Mouse (Mus musculus) gastrocnemius, postnatal 36 days (tissue): ENCODE measurements around the gene Dr1. TPM values are rescaled to one million over a fixed set of nuclear protein-coding genes. Genes with fewer than 3 reads are reported as not detected.
A peak's percentile ranks its signal among the peaks of the same experiment; 100 is the strongest.
"Not testable (repeated sequence)": the region's sequence is repeated elsewhere in the genome, so short reads cannot be mapped to it uniquely, and the experiment has no call there.

Source experiments
- DNase-seq, 2 experiments: peaks; one replicate each; pipeline ENCODE4 v3.0.0; 2022
- intact Hi-C: fragments of 180-260 bp; cut with DNase I; formaldehyde crosslinking; loops from one replicate; pipeline ENCODE4 v1.15.1; 2025
- long read RNA-seq, 2 experiments: library from polyadenylated mRNA; stranded (forward); transcript quantifications; one replicate each; pipeline ENCODE4 v2.0.0; 2021
- total RNA-seq, 2 experiments: library from RNA; stranded (reverse); gene quantifications; 2 replicates each; pipeline ENCODE4 v1.2.3; 2021

The Dr1 gene
- 10 to 100 TPM; 13.6 to 13.9 TPM for total RNA-seq
- long read RNA-seq, experiment 1, transcript Dr1-201 (3 exons, 3,085 nt), result major isoform, 13 of 15 reads
- long read RNA-seq, experiment 1, partial matches to known transcripts, result 2 of 15 reads
- long read RNA-seq, experiment 1, other reads (novel, unspliced or antisense), result 0 of 15 reads
- long read RNA-seq, experiment 2, transcript Dr1-201 (3 exons, 3,085 nt), result major isoform, 7 of 9 reads
- long read RNA-seq, experiment 2, partial matches to known transcripts, result 0 of 9 reads
- long read RNA-seq, experiment 2, other reads (novel, unspliced or antisense), result 2 of 9 reads

DNA sequence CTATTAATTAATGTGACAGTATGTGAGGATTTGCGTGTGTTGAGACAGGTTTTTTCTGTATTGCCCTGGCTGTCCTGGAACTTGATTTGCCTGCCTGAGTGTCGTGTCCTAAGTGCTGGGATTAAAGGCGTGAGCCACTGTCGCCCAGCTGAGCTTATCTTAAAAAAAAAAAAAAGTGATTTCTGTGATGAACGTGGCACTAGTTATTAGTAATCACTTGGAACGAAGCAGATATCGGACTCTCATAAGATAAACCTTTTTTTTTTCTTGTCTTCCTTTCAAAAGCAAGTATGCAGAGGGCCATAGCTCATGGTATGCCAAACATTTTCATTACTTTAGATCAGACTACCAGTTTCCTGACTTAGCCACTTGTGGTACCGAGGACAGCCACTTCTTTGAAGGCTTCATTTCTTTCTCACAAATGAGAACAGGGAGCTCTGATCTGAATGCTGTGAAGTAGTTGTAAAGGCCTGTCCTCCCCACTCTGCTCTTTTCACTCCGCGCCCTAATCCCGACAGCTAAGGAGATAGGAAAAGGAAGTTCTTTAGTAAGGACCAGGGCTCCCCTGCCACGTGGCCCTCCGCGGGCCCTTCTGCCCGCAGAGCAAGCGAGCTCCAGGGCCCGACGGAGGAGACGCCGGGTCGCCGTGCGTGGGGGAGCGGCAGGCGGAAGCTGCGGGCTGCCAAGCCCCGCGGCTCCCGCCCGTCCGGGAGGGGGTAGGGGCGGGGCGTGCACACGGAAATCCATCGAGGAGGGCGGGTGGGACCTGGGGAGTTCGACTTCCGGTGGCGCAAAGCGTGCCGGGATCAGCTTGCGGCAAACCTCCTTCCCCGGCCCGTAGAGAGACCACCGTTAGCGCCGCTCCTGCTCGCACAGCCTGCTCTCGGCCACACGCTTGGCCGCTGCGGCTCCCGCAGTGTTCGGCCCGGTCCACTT, at the start of gene Dr1:
TSS of gene Dr1 (plus strand) at position 771 of the 936 bp plus-strand sequence.
- peak; percentile 73 to 86 for DNase-seq
- intact Hi-C loops, result loop anchor here (2.0 to 5.0 kb wide), 3 partner anchors 44 to 164 kb away; partner anchors contain the start of genes Atp5k, Ccdc18, Pigg and Tmed5

DNA sequence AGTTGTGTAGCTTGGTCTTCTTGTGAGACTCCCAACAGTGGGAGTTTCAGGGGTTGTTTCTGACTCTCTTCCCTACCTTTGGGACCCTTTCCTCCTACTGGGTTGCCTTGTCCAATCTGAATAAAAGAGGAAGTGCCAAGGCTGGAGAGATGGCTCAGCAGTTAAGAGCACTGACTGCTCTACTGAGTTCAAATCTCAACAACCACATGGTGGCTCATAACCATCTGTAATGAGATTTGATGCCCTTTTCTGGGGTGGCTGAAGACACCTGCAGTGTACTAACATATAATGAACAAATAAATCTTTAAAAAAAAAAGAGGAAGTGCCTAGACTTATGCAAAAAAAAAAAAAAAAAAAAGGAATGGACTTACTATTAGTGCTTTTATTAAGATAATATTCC, 44.6 kb upstream of the Dr1 start:
- intact Hi-C loops, result no loop called here

DNA sequence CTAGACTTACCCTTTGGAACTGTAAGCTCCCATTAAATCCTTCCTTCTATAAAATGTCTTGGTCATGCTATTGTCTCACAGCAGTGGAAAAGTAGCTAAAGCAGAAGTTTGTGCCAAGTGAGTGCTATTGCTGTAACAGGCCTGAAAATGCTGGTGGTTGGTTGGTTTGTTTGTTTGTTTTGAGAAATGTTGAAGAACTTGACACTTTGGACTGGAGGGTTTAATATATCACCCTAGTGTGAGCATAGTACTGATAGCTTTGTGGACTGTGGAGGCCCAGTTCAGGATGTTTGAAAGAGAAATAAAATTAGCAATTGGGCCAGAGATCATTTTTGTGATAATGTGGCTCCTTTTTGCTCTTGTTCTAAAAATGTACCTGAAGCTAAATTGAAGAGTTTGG, 42.5 kb upstream of the Dr1 start:
- DNase-seq, result no peak
- intact Hi-C loops, result no loop called here

More for the DNA sequence above, 44.6 kb upstream of the Dr1 start:
- DNase-seq, result no peak

DNA sequence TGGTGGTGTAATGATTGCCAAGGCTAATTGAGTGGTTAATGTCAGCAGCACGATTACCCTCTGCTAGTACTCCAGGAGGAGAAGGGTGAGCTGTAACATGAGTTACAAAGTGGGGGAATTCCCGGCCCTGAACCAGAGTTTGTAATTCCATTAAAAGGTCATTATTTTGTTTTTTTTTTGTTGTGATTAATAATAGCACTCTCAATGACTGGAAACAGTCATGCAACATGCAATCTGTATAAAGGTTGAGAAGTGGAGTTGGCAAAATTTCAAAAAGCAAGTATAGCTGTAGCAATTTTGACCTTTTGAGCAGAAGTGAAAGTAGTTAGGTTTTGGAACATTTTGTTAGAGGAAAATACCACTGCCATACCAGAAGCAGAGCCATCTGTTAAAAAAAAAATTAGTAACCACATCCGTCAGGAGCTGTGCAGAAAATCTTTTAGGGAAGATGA, 22.4 kb upstream of the Dr1 start:
- intact Hi-C loops, result no loop called here
- no peak for DNase-seq

DNA sequence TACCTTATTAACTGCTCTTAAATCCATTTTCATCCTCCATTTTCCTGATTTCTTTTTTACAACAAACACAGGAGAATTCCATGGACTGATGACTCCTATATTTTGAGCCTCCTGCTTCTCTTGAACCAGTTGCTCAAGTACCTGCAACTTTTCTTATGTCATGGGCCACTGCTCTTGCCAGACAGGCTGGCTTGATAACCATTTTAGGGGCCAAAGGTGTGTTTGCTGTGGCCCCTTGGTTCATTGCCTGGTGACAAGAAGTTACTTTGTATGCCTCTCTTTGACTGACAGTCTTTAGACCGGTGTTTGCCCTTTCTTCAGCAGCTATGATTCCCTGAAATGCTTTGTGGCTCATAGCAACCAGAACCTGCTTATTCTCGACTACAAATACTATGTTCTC, 18.7 kb upstream of the Dr1 start:
- intact Hi-C loops, result no loop called here
- no peak for DNase-seq

DNA sequence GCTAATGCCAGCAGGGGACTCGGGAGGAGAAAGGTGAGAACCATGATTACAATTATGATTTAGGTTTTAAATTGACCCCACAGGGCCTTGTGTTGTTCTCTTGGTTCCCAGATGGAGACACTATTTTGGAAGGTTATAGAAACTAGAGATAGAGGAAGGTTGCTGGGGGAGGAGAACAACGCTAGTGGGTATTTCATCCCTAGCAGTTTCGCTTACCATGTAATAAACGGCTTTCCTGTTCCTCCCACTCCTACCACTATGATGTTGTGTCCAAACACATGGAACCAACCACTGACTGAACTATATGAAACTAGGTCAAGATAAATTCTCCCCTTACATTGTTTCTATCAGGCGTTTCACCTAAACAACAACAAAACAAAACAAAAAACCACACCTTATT, 13.4 kb upstream of the Dr1 start:
- no peak for DNase-seq
- intact Hi-C loops, result no loop called here

DNA sequence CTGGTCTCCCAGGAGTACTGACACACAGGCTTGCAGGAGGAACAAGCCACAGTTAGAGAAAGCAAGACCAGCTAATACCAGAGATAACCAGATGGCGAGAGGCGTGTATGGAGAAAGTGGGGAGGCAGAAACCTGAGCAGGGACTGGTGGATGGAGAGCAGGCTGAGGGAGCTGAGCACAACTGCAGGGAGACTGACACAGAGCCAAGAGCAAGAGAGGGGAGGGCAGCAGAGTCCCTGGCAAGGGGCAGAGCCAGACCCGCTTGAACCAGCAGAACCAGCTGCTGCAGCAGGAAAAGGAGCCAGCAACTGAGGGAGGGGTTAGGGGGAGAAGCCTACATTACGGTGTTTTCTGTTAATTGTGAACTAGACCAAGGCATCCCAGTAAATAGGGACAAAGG, 6.0 kb upstream of the Dr1 start:
- no peak for DNase-seq
- intact Hi-C loops, result loop anchor here (5.0 kb wide), 1 partner anchor 225 kb away; no protein-coding TSS in a partner anchor

DNA sequence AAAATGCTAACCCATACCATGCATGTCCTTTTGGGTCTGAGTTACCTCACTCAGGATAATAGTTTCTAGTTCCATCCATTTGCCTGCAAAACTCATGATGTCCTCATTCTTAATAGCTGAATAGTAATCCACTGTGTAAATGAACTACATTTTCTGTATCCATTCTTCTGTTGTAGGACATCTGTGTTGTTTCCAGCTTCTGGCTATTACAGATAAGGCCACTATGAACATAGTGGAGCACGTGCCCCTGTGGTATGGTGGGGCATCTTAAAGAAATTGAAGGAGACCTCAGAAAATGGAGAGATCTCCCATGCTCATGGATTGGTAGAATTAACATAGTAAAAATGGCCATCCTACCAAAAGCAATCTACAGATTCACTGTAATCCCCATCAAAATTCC, 4.9 kb upstream of the Dr1 start:
- DNase-seq, result not testable (repeated sequence)
- intact Hi-C loops, result loop anchor here (5.0 kb wide), 1 partner anchor 226 kb away; no protein-coding TSS in a partner anchor

DNA sequence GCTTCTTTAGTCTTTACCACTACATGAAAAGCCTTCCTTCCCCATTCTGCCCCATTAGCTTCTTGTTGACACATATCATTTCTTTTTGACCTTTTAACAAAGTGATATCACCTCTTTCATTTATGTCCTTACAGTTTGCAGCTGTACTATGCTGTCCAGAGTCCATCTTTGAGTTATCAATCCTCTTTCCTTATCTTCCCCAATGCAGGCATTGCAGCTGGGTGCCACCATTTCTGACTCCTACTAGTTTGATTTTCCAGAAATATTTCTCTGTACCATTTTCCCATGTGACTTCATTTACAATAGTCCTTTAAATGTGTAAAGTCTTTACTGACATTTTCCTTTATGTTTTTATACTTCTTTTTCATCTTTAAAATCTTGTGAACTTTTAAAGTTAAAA, 1.7 kb upstream of the Dr1 start:
- no peak for DNase-seq
- intact Hi-C loops, result loop anchor here (5.0 kb wide), 2 partner anchors 135 to 165 kb away; partner anchors contain the start of genes Atp5k, Ccdc18 and Tmed5

DNA sequence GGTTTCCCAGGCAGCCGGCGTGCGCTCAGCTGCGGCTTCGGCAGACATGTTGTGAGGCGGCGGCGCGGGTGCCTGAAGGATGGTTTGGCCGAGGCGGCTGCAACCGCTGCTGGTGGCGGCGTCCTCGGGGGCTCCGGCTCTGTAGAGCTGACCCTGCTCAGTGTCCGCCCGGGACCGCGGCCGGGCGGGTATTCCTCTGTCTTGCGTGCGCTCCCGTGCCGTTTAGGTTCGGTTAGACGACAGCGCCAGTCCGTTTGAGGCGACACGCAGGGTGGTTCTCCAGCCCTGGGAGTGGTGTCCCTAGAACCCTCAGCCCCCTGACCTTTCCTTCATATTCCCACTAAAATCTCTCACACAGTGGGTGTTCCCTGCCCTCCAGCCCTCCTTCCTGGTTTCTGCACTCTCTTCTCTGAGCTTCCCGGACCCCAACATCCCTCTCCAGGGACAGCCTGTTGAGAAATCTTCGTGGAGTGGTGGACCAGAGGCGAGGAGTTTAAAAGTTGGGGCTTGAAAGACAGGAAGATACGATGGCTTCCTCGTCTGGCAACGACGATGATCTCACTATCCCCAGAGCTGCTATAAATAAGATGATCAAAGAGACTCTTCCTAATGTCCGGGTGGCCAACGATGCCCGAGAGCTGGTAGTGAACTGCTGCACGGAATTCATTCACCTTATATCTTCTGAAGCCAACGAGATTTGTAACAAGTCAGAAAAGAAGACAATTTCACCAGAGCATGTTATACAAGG, 540 bp downstream of the Dr1 start:
- DNase-seq, result peak in 1 of 2 experiments; percentile 16
- intact Hi-C loops, result loop anchor here (2.0 to 5.0 kb wide), 3 partner anchors 44 to 163 kb away; partner anchors contain the start of genes Atp5k, Ccdc18, Pigg and Tmed5

DNA sequence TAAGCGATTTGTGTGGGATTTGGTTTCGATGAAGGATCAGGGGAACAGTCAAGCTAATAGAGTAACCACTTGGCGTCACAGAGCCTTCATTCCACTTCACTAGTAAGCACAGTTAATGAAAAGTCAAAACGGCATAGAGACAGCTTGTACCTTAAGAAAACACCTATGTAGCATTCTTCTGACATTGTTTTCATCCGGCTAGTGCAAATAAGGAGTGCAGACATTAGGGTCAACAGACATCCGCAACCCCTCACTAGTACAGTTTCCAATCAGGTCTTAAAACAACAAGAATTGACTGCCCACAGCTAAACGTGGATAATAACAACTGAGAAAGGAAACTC, 1.1 kb downstream of the Dr1 start:
- DNase-seq, result no peak
- intact Hi-C loops, result loop anchor here (2.0 to 5.0 kb wide), 3 partner anchors 43 to 163 kb away; partner anchors contain the start of genes Atp5k, Ccdc18, Pigg and Tmed5

DNA sequence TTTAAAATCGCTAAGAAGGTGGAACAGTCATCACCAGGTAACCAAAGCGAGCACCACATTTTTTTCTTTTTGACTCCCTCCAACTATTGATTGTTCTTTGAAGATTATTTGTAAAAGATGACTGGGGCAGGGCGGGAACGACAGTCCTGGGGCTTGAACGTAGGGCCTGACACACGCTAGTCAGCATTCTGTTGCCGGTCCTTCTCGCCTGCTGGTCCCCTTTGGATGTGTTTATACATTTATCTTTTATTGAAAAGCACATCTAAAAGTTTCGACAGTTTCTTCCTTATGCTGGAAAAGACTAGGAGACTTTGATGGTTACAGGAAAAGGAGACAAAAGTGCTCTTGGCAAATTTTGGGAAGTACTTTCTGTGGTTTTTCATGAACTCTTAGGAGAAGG, 1.7 kb downstream of the Dr1 start:
- no peak for DNase-seq
- intact Hi-C loops, result no loop called here

DNA sequence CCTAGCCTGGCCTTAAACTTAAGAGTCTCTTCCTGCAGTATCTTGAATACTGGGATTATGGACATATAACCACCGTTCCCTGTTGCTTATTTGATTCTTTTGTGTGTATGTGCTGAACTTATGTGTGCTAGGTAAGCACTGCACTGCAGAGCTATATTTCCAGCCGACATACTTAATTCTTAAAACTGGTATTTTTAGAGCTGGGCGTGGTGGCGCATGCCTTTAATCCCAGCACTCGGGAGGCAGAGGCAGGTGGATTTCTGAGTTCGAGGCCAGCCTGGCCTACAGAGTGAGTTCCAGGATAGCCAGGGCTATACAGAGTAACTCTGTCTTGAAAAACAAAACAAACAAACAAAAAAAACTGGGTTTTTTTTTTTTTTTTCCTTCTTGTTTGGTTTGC, 2.6 kb downstream of the Dr1 start:
- DNase-seq, intact Hi-C loops: not testable (repeated sequence)

DNA sequence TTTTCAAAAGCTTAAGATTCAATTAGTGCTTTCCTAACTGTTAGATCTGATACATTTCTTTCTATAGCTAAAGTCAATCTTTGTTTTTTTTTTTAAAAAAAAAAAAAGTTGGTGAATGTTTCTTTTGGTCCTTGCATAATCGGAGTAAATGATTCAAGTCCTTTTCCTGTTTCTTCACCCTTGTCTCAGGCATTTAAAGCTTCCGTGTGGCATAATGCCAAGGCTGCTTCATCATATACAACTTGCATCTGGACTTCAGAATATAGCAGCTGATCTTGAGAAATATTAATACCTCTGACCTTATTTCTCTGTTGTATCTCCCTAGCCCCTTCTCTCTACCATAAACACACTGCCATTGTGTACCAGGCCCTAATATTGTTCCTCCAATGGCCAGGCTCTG, 18.3 kb downstream of the Dr1 start:
- intact Hi-C loops, result no loop called here
- no peak for DNase-seq

DNA sequence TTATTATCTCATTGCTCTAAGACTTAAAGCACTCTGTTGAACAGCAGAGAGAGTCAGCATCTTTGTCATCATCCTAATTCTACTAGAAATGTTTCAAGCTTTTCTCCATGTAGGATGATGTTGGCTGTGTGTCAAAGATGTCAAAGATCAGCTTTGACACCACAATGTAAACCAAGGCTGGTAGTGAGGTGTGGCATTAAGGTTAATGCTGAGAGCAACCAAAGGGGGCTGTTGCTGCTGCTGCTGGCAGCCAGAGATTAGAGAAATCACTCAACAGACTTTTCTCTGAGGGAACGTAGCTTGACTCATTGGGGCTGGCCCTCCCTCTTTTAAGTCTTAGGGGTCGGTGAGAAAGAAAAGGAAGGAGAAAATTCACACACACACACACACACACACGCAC, 32.9 kb downstream of the Dr1 start:
- DNase-seq, result no peak
- intact Hi-C loops, result no loop called here

DNA sequence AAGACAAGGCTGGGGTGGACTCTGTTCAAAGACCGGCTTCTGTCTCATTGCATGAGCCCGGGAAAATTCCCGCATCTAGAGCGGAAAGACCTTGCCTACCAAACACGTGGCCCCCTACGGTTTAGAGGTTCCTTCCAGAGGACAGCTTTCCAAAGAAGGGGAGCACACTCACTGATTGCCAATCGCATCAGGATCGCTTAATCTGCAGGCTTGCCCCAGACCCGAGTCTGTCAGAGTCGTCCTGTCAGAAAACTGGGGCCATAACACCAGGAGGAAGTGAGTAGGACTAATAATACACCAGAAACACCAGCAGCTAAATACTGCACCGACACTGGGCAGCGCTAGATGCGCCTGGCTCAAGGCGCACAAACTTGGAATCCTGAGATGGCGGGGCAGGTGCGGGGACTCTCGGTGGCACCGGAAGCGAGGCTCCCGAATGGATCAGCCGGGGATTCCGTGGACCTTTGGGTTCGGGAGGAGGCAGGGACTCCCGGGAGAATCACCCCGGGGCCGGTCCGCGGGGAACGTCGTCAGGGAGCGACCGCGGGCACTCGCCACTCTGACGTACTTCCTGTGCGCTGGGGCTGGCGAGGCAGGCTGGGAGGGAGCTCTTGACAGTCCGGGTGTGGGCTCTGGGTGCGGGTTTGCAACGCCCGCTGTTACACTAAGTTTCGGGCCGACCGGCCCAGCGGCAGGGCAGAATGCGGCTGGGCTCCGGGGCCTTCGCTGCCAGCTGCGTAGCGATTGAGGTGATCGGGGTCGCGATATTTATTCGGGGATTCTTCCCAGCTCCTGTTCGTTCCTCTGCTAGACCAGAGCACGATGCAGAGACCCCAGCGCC, 43.7 kb downstream of the Dr1 start, which contains the start of gene Pigg:
TSS of gene Pigg (plus strand) at position 386 of the 841 bp plus-strand sequence.
- DNase-seq, result peak; percentile 88 to 89
- intact Hi-C loops, result loop anchor here (2.0 kb wide), 1 partner anchor 44 kb away; the partner anchor contains the start of gene Dr1

DNA sequence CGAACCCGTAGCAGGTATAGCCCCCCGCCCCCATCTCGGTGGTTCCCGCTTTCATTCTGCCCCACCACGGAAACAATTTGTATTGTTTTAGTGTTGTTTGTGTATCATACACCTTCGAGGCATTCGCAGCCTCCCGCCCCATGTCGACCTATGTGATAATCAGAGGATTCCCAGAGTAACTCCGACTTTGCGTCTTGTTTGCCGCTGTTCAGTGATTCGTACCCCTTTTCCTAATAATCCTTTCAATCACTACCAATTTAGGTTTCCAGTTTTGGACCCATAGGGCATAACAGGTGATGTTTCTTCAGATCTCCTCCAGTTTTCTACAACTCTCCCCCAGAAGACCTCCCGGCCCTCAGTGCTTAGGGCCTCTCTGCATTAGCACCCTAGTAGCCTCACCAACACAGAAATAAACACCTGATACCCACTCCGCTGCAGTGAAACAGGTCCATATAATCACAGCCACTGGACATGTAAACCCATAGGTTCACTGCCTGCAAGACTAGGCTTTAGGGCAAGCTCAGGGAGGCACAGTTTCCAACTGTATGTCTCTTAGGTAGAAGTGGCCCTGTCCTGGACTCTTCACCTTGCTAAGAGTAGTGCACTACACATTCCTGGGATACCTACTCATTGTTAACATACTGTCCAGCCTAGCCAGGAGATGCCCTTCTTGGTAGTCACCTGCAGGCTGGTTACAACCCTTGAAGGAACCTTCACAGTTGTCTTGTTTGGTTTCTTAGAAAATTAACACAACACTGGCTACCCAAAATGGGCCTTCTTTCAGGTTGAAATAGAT, 44.6 kb downstream of the Dr1 start:
- no peak for DNase-seq
- intact Hi-C loops, result loop anchor here (2.0 kb wide), 1 partner anchor 44 kb away; the partner anchor contains the start of gene Dr1
